Mouse (Mus musculus) lung, adult 2 months (tissue): ENCODE data around the gene Cttnbp2nl.

Experiments used
- CTCF ChIP-seq: fragments of 200-500 bp; IDR thresholded peaks from 2 replicates; pipeline ENCODE4 v1.5.1; 2011; ENCODE audit warnings: mild to moderate bottlenecking, low read length, control low read depth; ENCODE audit not compliant: insufficient read depth
- POLR2A ChIP-seq: fragments of 200-500 bp; IDR thresholded peaks from 2 replicates; pipeline ENCODE4 v1.6.1; 2011; ENCODE audit warnings: low read depth, mild to moderate bottlenecking, control low read depth, low read length, borderline replicate concordance; ENCODE audit errors: extremely low read depth

- TF ChIP-seq POLR2A (no peak), CTCF (no peak)
Measured at GRCm38 (mm10) chr3:104963331-104964276, 89.3 kb downstream of the Cttnbp2nl start.
